Mouse (Mus musculus) ES-Bruce4 (cell line): ENCODE data around the gene Krtcap3.

Source experiments
- CTCF ChIP-seq: IDR thresholded peaks from one replicate; pipeline ENCODE4 v1.8.1; 2011; ENCODE audit warnings: low read depth, low read length
- EP300 ChIP-seq: IDR thresholded peaks from 2 replicates; pipeline ENCODE4 v1.6.1; 2011; ENCODE audit warnings: low read depth, low read length; ENCODE audit not compliant: insufficient read depth
- POLR2A ChIP-seq: IDR thresholded peaks from one replicate; pipeline ENCODE4 v1.8.1; 2011; ENCODE audit warnings: low read length; ENCODE audit not compliant: insufficient read depth

GRCm38 (mm10) chr5:31298486-31298885 lies 47.0 kb downstream of the Krtcap3 start:
- TF ChIP-seq POLR2A = no peak
- no peak for TF ChIP-seq CTCF
- no peak for TF ChIP-seq EP300
